Mouse (Mus musculus) heart, embryonic 15.5 days (tissue): ENCODE data around the gene Slc4a1ap. TPM values are rescaled to one million over a fixed set of nuclear protein-coding genes. Genes with fewer than 3 reads are reported as not detected.

Experiments used
- ATAC-seq: fragments of 200-750 bp; cut with Nextera tagmentation; replicated peaks from 2 replicates; pipeline ENCODE4 v1.8.0; 2017; ENCODE audit warnings: low read depth, moderate TSS enrichment; ENCODE audit not compliant: insufficient number of reproducible peaks, insufficient read depth, low FRiP score
- H3K27ac ChIP-seq: fragments of 300-500 bp; sonication (generic); 2 replicates; pipeline ENCODE4 v1.5.1; 2015; ENCODE audit warnings: mild to moderate bottlenecking, inconsistent platforms
- H3K27me3 ChIP-seq: fragments of 300-500 bp; sonication (generic); 2 replicates; pipeline ENCODE4 v1.6.1; 2015; ENCODE audit warnings: inconsistent platforms
- H3K36me3 ChIP-seq: fragments of 300-500 bp; sonication (generic); 2 replicates; pipeline ENCODE4 v1.6.1; 2015; ENCODE audit warnings: mild to moderate bottlenecking, inconsistent platforms
- H3K4me1 ChIP-seq: fragments of 300-500 bp; sonication (generic); replicated peaks from 2 replicates; pipeline ENCODE4 v1.6.1; 2015; ENCODE audit warnings: inconsistent platforms
- H3K4me2 ChIP-seq: fragments of 300-500 bp; sonication (generic); 2 replicates; pipeline ENCODE4 v1.6.1; 2015; ENCODE audit warnings: inconsistent platforms, mild to moderate bottlenecking, moderate library complexity
- H3K4me3 ChIP-seq: fragments of 300-500 bp; sonication (generic); 2 replicates; pipeline ENCODE4 v1.5.1; 2015; ENCODE audit warnings: mild to moderate bottlenecking, inconsistent platforms
- H3K9ac ChIP-seq: fragments of 300-500 bp; sonication (generic); 2 replicates; pipeline ENCODE4 v1.6.1; 2015; ENCODE audit warnings: mild to moderate bottlenecking, inconsistent platforms
- H3K9me3 ChIP-seq: fragments of 300-500 bp; sonication (generic); replicated peaks from 2 replicates; pipeline ENCODE4 v1.6.1; 2016; ENCODE audit warnings: inconsistent platforms
- WGBS: fragments of 180-500 bp; shearing (Covaris S2); methylation state at CpG from one replicate; pipeline ENCODE4 v1.1.7; 2015; ENCODE audit warnings: mixed read lengths; 5-methylcytosine and 5-hydroxymethylcytosine counted together
- polyA plus RNA-seq: library from polyadenylated mRNA; unstranded; fragments of >200 nt; fragmentation: Nextera tagmentation; extraction: Ambion mirVana; gene quantifications from 2 replicates; pipeline ENCODE4 v1.2.1, GENCODE M21; 2015

Slc4a1ap gene
- polyA plus RNA-seq, 1 experiment from 2014 or later = 20.0 TPM

- ATAC-seq = no peak
- Histone ChIP-seq H3K4me3 (no peak overlapping the region), H3K36me3 (no peaks in the 10 kb centered on the region), H3K27ac (no peak overlapping the region), H3K4me2 (no peak overlapping the region), H3K27me3 (no peaks in the 10 kb centered on the region), H3K9me3 (0 out of 2 replicates have a peak, but pooled peaks cover 3% of the 10 kb centered on the region), H3K9ac (no peak overlapping the region), H3K4me1 (peaks cover 4% of the 10 kb centered on the region; the same call in 1 of the 2 replicates)
- 90% methylated on average over 7 of the region's 7 CpGs for WGBS
Observed at GRCm38 (mm10) chr5:31591122-31591521, 64.3 kb downstream of the Slc4a1ap start.

DNA sequence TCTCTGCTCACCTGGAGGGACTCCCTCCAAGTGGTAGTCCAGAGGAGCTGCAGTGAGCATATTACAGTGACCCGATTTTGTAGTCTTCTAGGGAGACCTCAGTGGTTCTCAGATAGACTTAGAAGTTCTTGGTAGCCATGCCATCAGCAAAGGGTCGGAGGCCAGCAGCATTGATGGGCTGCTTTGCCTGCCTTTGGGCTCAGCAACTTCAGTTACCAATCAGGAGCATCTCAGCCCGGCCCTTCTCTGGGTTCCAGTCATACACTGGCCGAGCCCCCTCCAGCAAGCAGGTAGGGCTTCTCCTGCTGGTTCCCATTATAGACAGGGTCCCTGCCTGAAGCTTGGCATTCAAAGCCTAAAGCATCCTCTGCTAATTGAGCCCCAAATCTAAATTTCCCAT, 69.1 kb downstream of the Slc4a1ap start:
- WGBS = 65% methylated on average over 4 of the region's 4 CpGs
- H3K27me3 ChIP-seq = no peaks in the 10 kb centered on the region
- H3K36me3 ChIP-seq = no peaks in the 10 kb centered on the region
- H3K4me1 ChIP-seq = peaks cover 22% of the 10 kb centered on the region
- H3K4me2 ChIP-seq = peak overlapping the region; percentile 80; the same call in 1 of the 2 replicates
- no peak for ATAC-seq
- H3K9ac ChIP-seq = no peak overlapping the region
- H3K27ac ChIP-seq = peak overlapping the region; percentile 53; the same call in 1 of the 2 replicates
- H3K4me3 ChIP-seq = no peak overlapping the region
- no peaks in the 10 kb centered on the region for H3K9me3 ChIP-seq

- no peaks in the 10 kb centered on the region for H3K9me3 ChIP-seq
- H3K9ac ChIP-seq = peak within 1 kb of the TSS; percentile 53
- H3K4me1 ChIP-seq = peaks cover 22% of the 10 kb centered on the region
- ATAC-seq = peak; percentile 56
- H3K4me3 ChIP-seq = peak within 1 kb of the TSS; percentile 51
- peak within 1 kb of the TSS; percentile 53 for H3K27ac ChIP-seq
- no peaks in the 10 kb centered on the region for H3K36me3 ChIP-seq
- peak within 1 kb of the TSS; percentile 80 for H3K4me2 ChIP-seq
- 7% methylated on average over 26 of the region's 26 CpGs for WGBS
- H3K27me3 ChIP-seq = no peaks in the 10 kb centered on the region
Observed at GRCm38 (mm10) chr5:31596481-31597429, 70.0 kb downstream of the Slc4a1ap start, which contains the start of gene Mrpl33. Mrpl33 (plus strand) TSS chr5:31596935.

DNA sequence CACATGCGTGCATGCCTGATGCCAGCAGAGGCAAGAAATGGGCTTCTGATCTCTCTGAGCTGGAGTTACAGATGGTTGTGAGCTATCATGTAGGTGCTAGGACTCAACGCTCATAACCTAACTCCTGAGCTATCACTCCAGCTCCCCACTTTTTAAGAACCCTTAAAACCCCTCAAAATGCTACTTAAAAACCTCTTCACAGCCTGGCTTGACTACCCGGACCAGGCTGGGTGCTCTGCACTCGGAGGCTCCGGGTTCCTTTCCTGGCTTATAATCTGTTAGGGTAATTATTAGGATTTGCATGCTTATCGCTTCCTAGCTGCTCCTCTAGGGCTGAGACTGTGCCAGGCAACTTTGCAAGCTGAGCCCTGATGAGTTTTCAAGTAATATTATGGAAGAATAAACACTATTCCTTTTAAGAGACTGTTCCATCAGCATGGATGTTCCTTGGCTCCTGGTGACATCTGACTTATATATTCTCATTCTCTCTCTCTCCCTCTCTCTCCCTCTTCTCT, 70.7 kb downstream of the Slc4a1ap start:
- Histone ChIP-seq H3K27ac (0 out of 2 replicates have a peak overlapping the region, but pooled peaks have one; percentile 53), H3K4me2 (peak overlapping the region; percentile 80), H3K36me3 (no peaks in the 10 kb centered on the region), H3K4me1 (peaks cover 24% of the 10 kb centered on the region), H3K9me3 (no peaks in the 10 kb centered on the region), H3K27me3 (no peaks in the 10 kb centered on the region), H3K9ac (no peak overlapping the region), H3K4me3 (0 out of 2 replicates have a peak overlapping the region, but pooled peaks have one; percentile 51)
- WGBS = 60% methylated on average over 6 of the region's 6 CpGs
- no peak for ATAC-seq

GRCm38 (mm10) chr5:31598121-31598520, 71.3 kb downstream of the Slc4a1ap start:
- H3K9me3 ChIP-seq = no peaks in the 10 kb centered on the region
- peaks cover 25% of the 10 kb centered on the region for H3K4me1 ChIP-seq
- ATAC-seq = no peak
- no peaks in the 10 kb centered on the region for H3K27me3 ChIP-seq
- WGBS = 70% methylated on average over 7 of the region's 7 CpGs
- H3K9ac ChIP-seq = no peak overlapping the region
- no peak overlapping the region for H3K4me2 ChIP-seq
- H3K4me3 ChIP-seq = no peak overlapping the region
- H3K27ac ChIP-seq = no peak overlapping the region
- no peaks in the 10 kb centered on the region for H3K36me3 ChIP-seq

GRCm38 (mm10) chr5:31598579-31598978, 71.8 kb downstream of the Slc4a1ap start:
- Histone ChIP-seq H3K4me1 (peaks cover 25% of the 10 kb centered on the region), H3K9ac (no peak overlapping the region), H3K4me2 (no peak overlapping the region), H3K27ac (no peak overlapping the region), H3K4me3 (no peak overlapping the region), H3K9me3 (no peaks in the 10 kb centered on the region), H3K27me3 (no peaks in the 10 kb centered on the region), H3K36me3 (no peaks in the 10 kb centered on the region)
- WGBS = 73% methylated on average over 4 of the region's 4 CpGs
- no peak for ATAC-seq

DNA sequence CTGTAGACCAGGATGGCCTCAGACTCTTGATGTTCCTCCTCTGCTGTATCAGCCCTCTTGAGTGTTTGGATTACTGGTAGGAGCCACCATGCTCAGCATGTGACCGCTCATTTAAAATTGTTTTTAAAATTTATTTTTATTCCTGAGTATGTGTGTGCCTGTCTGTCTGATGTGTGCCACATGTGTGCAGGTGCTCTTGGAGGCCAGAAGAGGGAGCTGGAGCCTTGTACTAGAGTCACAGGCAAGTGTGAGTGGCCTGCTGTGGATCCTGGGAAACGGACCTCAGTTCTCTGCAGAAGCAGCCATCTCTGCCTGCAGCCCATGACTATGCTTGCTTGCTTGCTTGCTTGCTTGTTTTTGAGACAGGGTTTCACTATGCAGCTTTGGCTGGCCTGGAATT, 72.4 kb downstream of the Slc4a1ap start:
- ATAC-seq = no peak
- Histone ChIP-seq H3K27ac (no peak overlapping the region), H3K4me2 (no peak overlapping the region), H3K4me3 (no peak overlapping the region), H3K9me3 (no peaks in the 10 kb centered on the region), H3K4me1 (peaks cover 25% of the 10 kb centered on the region), H3K9ac (no peak overlapping the region), H3K27me3 (no peaks in the 10 kb centered on the region), H3K36me3 (no peaks in the 10 kb centered on the region)
- WGBS = 80% methylated on average over 2 of the region's 2 CpGs

DNA sequence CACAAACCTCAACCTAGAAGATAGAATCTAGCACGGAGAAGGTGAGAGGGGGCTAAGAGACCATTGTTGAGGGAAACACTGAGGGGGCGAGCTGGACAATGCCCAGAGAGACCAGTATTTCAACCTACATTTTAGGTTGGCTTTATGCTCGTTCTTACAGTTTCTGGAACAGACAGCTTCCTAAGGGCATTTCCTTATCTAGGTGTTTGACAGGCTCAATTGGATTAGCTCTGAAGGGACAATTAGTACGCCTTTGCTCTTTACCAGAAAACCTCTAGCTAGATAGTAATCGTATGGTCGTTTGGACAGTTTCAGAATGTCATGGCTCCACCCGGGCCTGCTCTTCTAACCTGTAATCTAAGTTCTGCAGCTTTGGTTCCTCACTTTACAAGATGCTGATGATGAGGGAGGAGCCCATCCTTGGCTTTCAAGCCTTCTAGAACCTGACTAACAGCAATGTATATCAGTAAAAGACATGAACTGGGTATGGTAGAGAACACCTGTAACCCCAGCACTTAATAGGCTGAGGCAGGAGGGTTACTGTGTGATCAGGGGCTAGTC, 74.4 kb downstream of the Slc4a1ap start:
- ATAC-seq = no peak
- H3K4me3 ChIP-seq = no peak overlapping the region
- no peak overlapping the region for H3K27ac ChIP-seq
- H3K36me3 ChIP-seq = no peaks in the 10 kb centered on the region
- H3K9ac ChIP-seq = no peak overlapping the region
- H3K9me3 ChIP-seq = no peaks in the 10 kb centered on the region
- WGBS = 60% methylated on average over 7 of the region's 7 CpGs
- no peak overlapping the region for H3K4me2 ChIP-seq
- H3K4me1 ChIP-seq = peaks cover 20% of the 10 kb centered on the region
- no peaks in the 10 kb centered on the region for H3K27me3 ChIP-seq

DNA sequence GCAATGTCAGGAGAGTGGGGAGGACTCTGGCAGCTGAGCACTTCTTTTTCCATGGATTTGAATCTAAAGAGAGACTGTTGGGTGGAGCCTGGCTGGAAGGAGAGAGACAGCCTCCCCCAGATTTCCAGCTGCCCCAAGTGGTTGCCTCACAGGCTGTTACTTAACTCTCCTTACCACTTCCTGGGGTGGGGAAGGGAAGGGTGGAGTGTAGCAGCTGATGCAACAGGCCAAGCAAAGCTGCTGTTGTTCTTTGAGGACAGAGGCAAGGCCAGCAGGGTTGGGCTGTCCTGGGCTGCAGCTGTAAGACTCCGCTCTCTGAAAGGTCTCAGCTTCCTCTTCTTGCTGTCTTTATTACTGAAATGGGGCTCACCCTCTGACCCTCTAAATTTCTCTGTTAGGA, 75.6 kb downstream of the Slc4a1ap start:
- H3K27me3 ChIP-seq = no peaks in the 10 kb centered on the region
- peak overlapping the region; percentile 15; the same call in 1 of the 2 replicates for H3K27ac ChIP-seq
- H3K4me3 ChIP-seq = no peak overlapping the region
- peak; percentile 55; the same call in 1 of the 2 replicates for ATAC-seq
- no peaks in the 10 kb centered on the region for H3K9me3 ChIP-seq
- no peak overlapping the region for H3K4me2 ChIP-seq
- no peaks in the 10 kb centered on the region for H3K36me3 ChIP-seq
- peaks cover 10% of the 10 kb centered on the region for H3K4me1 ChIP-seq
- WGBS = 76% methylated on average over 1 of the region's 1 CpGs
- no peak overlapping the region for H3K9ac ChIP-seq

DNA sequence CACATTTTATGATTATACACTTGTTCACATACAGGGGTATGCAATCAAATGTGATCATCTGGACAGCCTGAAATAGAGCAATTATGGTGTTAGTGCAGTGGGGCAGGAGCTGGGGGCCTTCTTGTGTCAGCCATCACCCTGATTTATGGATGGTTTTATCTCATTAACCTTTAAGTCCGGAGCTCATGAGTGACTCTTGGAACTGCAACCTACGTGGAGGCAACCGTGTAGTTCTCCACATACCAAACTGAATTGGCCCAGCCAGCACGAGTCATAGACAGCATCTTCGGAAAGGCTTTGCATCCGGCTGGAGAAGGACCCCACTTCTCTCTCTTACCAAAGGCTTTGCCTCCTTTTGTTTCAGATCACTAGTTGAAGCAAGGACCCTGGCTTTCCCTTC, 77.0 kb downstream of the Slc4a1ap start:
- Histone ChIP-seq H3K4me2 (no peak overlapping the region), H3K9ac (no peak overlapping the region), H3K36me3 (no peaks in the 10 kb centered on the region), H3K4me1 (peaks cover 3% of the 10 kb centered on the region; the same call in 1 of the 2 replicates), H3K27me3 (no peaks in the 10 kb centered on the region), H3K27ac (no peak overlapping the region), H3K4me3 (no peak overlapping the region), H3K9me3 (no peaks in the 10 kb centered on the region)
- no peak for ATAC-seq
- WGBS = 72% methylated on average over 6 of the region's 6 CpGs

- Histone ChIP-seq H3K4me1 (peaks cover 3% of the 10 kb centered on the region; the same call in 1 of the 2 replicates), H3K27me3 (no peaks in the 10 kb centered on the region), H3K4me2 (no peak overlapping the region), H3K27ac (no peak overlapping the region), H3K4me3 (no peak overlapping the region), H3K9me3 (no peaks in the 10 kb centered on the region), H3K9ac (no peak overlapping the region), H3K36me3 (no peaks in the 10 kb centered on the region)
- ATAC-seq = no peak
- WGBS = 50% methylated on average over 3 of the region's 3 CpGs
Observed at GRCm38 (mm10) chr5:31606151-31606550, 79.4 kb downstream of the Slc4a1ap start.
